ENCODE assay signal across 16 mouse cellular contexts in the genomic region with DNA sequence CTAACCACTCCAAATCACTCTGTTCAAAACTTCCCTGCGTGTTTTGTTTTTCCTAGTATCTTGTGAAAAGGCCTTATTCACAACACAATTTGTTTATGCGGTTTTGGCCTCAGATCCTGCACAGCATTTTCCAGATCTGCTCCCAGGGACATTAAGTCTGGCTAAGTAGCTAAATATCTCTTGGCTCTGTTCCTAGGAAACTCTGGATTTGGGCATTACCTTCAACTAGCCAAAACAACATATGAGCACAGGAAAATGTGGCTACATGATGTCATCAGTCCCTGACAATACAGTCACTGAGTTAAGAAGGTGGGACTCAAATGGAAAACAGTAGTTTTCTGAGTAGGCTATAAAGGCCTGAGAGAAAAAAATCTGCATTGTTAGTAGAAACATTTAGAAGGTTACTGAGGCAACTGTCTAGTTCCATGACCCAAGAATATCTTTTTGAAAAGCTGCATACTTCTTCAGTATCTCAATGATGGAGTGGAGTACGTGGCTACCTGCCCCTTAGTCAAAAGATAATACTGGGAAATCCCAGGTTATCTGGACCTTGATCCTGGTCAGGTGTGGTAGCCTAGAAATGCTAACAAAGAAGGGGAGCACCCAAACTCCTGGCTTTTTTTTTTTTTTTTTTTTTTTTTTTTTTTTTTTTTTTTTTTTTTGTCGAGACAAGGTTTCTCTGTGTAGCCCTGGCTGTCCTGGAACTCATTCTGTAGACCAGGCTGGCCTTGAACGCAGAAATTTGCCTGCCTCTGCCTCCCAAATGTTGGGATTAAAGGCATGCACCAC. TPM values are rescaled to one million over a fixed set of nuclear protein-coding genes. Genes with fewer than 3 reads are reported as not detected.
"Had no signal": no experiment of that assay in that cellular context is flagged by ENCODE, and none has a peak within 500 bp of the region (broad histone marks: within the 10 kb centered on the region; RNA-seq: fewer than 3 reads in every experiment).

No protein-coding gene starts in this region.

- H3K27me3 ChIP-seq: limb, embryonic 15.5 days; megakaryocyte, embryonic 14.5 days; neural tube, embryonic 13.5 days had no signal

- H3K27ac ChIP-seq: kidney, postnatal 0 days; limb, embryonic 15.5 days; macrophage; neural tube, embryonic 13.5 days had no signal

- H3K4me3 ChIP-seq: limb, embryonic 15.5 days; megakaryocyte, embryonic 14.5 days; neural tube, embryonic 13.5 days had no signal

- H3K9me3 ChIP-seq: limb, embryonic 15.5 days; megakaryocyte, embryonic 14.5 days; neural tube, embryonic 13.5 days had no signal

- H3K9ac ChIP-seq: limb, embryonic 15.5 days; neural tube, embryonic 13.5 days had no signal

- H3K4me1 ChIP-seq: limb, embryonic 15.5 days; neural tube, embryonic 13.5 days had no signal

- H3K36me3 ChIP-seq: limb, embryonic 15.5 days; neural tube, embryonic 13.5 days had no signal

- ATAC-seq: midbrain, embryonic 16.5 days had no signal

- H3K4me2 ChIP-seq: limb, embryonic 15.5 days; midbrain, embryonic 11.5 days; neural tube, embryonic 13.5 days had no signal

- DNase-seq: layer of hippocampus, adult 9-11 months; layer of hippocampus, postnatal 36 days; lung, adult 2 months; lung, postnatal 14 days; retina, postnatal 1 day; right cerebral cortex, postnatal 4 days; spleen, adult 18-20 months; thymus, adult 2 months; thymus, postnatal 25 days had no signal

RNA-seq across cellular contexts. Expression of a gene that starts 8.5 kb away (rescaled TPM):
- polyA plus RNA-seq: macrophage; midbrain, embryonic 11.5 days had no signal

RNA-seq across cellular contexts. Expression of a gene that starts 49.9 kb away (rescaled TPM):
- polyA plus RNA-seq: macrophage had no signal
